Mouse (Mus musculus): Measurements from ENCODE around the gene 6430531B16Rik. TPM values are rescaled to one million over a fixed set of nuclear protein-coding genes. Genes with fewer than 3 reads are reported as not detected.

6430531B16Rik gene
- total RNA-seq, 2 experiments from 2014 or later: not detected

DNA sequence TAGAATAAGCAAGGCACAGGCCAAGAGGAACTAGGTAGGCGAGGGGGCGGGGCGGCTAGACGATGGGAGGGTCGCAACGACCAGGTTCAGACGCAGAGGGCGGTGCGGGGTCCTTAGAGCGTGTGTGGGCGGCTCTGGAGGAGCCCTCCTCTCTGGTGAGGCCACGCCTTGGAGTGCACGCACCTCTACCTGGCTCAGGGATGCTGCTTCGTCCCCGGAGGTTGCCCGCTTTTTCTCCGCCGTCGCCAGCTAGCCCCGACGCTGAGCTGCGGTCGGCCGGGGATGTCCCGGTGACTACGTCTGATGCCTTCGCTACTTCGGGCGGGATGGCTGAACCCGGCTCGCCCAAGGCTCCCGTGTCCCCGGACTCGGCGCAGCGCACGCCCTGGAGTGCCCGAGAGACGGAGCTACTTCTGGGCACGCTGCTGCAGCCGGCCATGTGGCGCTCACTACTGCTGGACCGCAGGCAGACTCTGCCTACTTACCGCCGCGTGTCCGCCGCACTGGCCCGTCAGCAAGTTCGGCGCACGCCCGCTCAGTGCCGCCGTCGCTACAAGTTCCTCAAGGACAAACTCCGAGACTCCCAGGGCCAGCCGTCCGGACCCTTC lies 34.8 kb downstream of the 6430531B16Rik start, which contains the start of gene Utf1:
Utf1 (plus strand) TSS at position 116 of the 608 bp plus-strand sequence.
- peak; percentile 38 to 43 for DNase-seq (ENCODE audit: low spot score in 2 of 2)

DNA sequence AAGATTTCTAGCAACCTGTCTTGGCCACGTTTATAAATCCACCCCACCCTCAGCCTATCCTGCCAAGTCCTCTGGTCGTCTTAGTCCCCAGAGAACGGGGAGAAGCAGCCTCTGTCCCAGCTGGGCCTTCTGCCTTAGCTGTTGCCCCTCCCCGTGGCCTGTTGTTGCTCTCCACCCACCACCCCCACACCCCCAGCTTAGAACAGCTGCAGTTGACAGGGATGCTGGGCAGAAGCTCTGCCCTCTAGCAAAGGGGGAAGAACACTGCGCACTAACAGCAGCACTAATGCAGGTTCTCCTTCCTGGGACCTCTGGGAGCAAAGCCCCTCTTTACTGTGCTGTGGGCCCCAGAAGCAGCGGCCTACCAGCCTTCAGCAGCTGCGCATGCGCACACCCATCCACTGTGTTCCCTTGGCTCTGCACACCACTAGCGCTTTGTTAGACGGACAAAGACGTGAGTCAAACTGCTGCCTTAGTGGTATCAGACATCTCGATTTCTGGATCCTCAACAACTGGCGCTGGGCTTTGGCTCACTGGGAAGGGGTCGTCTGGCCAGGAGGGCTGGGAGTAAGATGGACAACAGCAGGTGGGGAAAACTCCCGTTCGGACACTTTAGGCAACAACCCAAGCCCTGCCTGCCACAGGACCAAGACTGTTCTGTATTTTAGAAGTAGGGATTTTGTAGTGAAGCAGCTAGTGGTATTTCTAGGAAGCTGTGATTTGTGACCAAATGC lies 37.9 kb downstream of the 6430531B16Rik start:
- DNase-seq (ENCODE audit: low spot score in 2 of 2): no peak

DNA sequence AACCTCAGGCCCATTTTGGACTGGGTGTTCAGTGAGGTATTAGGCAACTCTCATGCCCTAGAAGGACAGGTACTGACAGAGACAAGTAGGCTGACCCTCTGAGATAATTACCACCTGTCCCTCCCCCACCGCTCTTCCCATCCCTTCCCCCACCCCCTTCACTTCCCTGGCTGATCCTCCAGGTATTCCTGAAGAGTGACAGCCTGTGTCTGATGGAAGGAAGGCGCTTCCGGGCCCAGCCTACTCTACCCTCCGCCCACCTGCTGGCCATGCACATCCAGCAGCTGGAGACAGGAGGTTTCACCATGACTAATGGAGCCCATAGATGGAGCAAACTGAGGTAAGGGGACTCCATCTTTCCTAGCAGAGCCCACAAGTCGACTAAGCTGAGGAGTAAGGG lies 40.7 kb downstream of the 6430531B16Rik start:
- DNase-seq (ENCODE audit: low spot score in 2 of 2): no peak

DNA sequence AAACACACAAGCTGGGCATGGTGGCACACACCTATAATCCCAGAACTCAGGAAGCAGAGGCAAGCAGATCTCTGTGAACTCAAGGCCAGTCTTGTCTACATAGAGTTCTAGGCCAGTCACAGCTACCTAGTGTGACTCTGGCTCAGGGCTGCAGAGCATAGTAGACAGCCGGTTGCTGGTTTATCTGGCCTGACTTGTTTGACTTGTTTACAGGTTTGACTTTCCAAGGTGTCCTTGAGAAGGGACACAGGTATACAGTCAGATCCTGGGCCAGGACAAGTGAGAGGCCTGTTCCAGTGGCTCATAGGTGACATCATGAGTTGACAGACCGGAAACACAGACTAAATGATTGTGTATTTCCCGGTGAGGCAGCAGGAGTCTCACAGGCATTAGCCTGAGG lies 41.4 kb downstream of the 6430531B16Rik start:
- DNase-seq (ENCODE audit: low spot score in 2 of 2): no peak

DNA sequence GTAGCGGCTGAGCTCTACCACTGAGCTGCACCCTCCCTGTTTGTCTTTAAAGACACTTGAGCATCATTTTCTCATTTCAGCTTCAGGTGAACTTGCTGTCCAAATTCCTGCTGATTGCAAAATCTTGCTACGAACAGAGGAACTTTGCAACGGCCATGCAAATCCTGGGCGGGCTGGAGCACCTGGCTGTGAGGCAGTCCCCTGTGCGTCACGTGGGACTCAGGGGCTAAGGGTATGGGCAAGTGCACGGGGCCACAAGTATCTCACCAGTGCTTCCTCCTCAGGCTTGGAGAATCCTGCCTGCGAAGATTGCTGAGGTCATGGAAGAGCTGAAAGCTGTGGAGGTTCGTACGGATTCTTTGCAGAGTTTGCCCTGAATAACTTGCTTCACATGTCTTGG lies 41.9 kb downstream of the 6430531B16Rik start:
- no peak for DNase-seq (ENCODE audit: low spot score in 2 of 2)

DNA sequence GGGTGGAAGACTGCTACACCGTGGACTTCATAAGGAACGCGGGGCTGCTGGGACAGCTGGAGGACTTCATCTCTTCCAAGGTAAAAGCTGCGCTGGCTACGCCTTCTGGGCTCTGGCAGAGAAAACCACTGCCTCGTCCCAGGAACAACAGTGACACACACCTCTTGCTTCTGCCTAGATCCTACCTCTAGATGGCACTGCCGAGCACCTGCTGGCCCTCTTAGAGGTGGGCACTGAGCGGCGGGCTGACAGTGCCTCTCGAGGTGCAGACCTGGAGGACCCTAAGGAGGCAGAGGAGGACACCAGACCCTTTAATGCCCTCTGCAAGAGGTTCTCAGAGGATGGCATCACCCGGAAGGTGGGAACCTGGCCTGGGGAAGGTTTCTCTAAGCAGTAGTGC lies 47.8 kb downstream of the 6430531B16Rik start:
- DNase-seq (ENCODE audit: low spot score in 2 of 2): peak; percentile 40 to 49

Small RNA genes lying within 50 kb of the gene (microRNA-seq; reads per million reads assigned to microRNA genes)
- gene Mir202 (ENCODE audit: borderline number of aligned reads in 2 of 2) (8.6 to 28.8 reads per million in 2 experiments), gene Mir7062 (ENCODE audit: borderline number of aligned reads in 2 of 2) (0.47 to 3.1 reads per million in 2 experiments), gene mmu-mir-7686 (ENCODE audit: borderline number of aligned reads in 2 of 2) (0 reads per million in 2 experiments)

Other genes starting within 250 kb of the 6430531B16Rik start
- 1 to 10 TPM; 2.6 to 2.8 TPM for gene Adgra1, start 144.6 kb downstream of the 6430531B16Rik start, total RNA-seq (2021)
- gene Kndc1, start 84.1 kb downstream of the 6430531B16Rik start, total RNA-seq (2021): 1 to 10 TPM in 1 of 2 experiments, under 1 TPM in 1; 0.93 to 1.2 TPM
- not detected for gene Utf1, start 35.0 kb downstream of the 6430531B16Rik start, total RNA-seq (2021)
- 1 to 10 TPM; 1.9 to 6.9 TPM for gene Adam8, start 13.8 kb upstream of the 6430531B16Rik start, total RNA-seq (2021)
- gene Zfp511, start 57.6 kb upstream of the 6430531B16Rik start, total RNA-seq (2021): 10 to 100 TPM; 16.3 to 23.5 TPM
- gene Tubgcp2, start 57.9 kb upstream of the 6430531B16Rik start, total RNA-seq (2021): 10 to 100 TPM; 18.5 to 22.8 TPM
- not detected for gene Msx3, start 70.3 kb upstream of the 6430531B16Rik start, total RNA-seq (2021)
- gene Caly, start 103.8 kb upstream of the 6430531B16Rik start, total RNA-seq (2021): 1 to 10 TPM; 6.2 to 7.5 TPM
- not detected for gene Prap1, start 114.6 kb upstream of the 6430531B16Rik start, total RNA-seq (2021)
- gene Fuom, start 123.7 kb upstream of the 6430531B16Rik start, total RNA-seq (2021): 10 to 100 TPM; 55.7 to 64.0 TPM
- gene Paox, start 137.0 kb upstream of the 6430531B16Rik start, total RNA-seq (2021): 10 to 100 TPM; 15.1 to 16.8 TPM
- gene Echs1, start 137.7 kb upstream of the 6430531B16Rik start, total RNA-seq (2021): 100 to 1,000 TPM; 472 to 511 TPM
- 10 to 100 TPM; 28.6 to 31.4 TPM for gene Mtg1, start 158.8 kb upstream of the 6430531B16Rik start, total RNA-seq (2021)
- under 1 TPM; 0.58 to 0.80 TPM for gene Sprn, start 176.1 kb upstream of the 6430531B16Rik start, total RNA-seq (2021)
- not detected for gene Olfr522, start 186.0 kb upstream of the 6430531B16Rik start, total RNA-seq (2021)
- not detected for gene Olfr523, start 194.5 kb upstream of the 6430531B16Rik start, total RNA-seq (2021)
- not detected for gene Olfr524, start 227.2 kb upstream of the 6430531B16Rik start, total RNA-seq (2021)
- gene Cd163l1, start 239.5 kb upstream of the 6430531B16Rik start, total RNA-seq (2021): not detected

Measured in adrenal gland, adult 18-20 months (tissue).